Mouse (Mus musculus): ENCODE measurements around the gene Gfpt2. TPM values are rescaled to one million over a fixed set of nuclear protein-coding genes. Genes with fewer than 3 reads are reported as not detected.

Gene Gfpt2
- polyA plus RNA-seq, 1 experiment: 4.4 TPM

- 96% methylated on average over 5 of the region's 5 CpGs for WGBS
- Histone ChIP-seq H3K36me3 (ENCODE audit: control insufficient read depth, insufficient read depth, low read length) (no peaks in the 10 kb centered on the region), H3K4me3 (ENCODE audit: control insufficient read depth, insufficient read depth, low read length) (no peak overlapping the region), H3K4me1 (replicated peaks; ENCODE audit: control insufficient read depth, insufficient read depth, low read length) (peaks cover 6% of the 10 kb centered on the region), H3K27ac (ENCODE audit: control insufficient read depth, insufficient read depth, low read length) (no peak overlapping the region), H3K27me3 (ENCODE audit: control insufficient read depth, insufficient read depth, low read length) (no peaks in the 10 kb centered on the region)
- no peak for DNase-seq
- TF ChIP-seq CTCF (IDR thresholded peaks at IDR 0.05; ENCODE audit: borderline replicate concordance, control insufficient read depth, extremely low read depth, insufficient read depth, low read length, poor library complexity) (no peak), POLR2A (IDR thresholded peaks at IDR 0.05; ENCODE audit: control insufficient read depth, extremely low read depth, insufficient read depth, low read length, poor library complexity) (no peak)
These were observed 39.0 kb downstream of the Gfpt2 start for GRCm38 (mm10) chr11:49832962-49833361.

GRCm38 (mm10) chr11:49834248-49834647 lies 40.3 kb downstream of the Gfpt2 start:
- H3K27me3 ChIP-seq (ENCODE audit: control insufficient read depth, insufficient read depth, low read length): no peaks in the 10 kb centered on the region
- no peak overlapping the region for H3K4me3 ChIP-seq (ENCODE audit: control insufficient read depth, insufficient read depth, low read length)
- peaks cover 11% of the 10 kb centered on the region for H3K4me1 ChIP-seq (replicated peaks; ENCODE audit: control insufficient read depth, insufficient read depth, low read length)
- H3K27ac ChIP-seq (ENCODE audit: control insufficient read depth, insufficient read depth, low read length): no peak overlapping the region
- H3K36me3 ChIP-seq (ENCODE audit: control insufficient read depth, insufficient read depth, low read length): no peaks in the 10 kb centered on the region
- DNase-seq: no peak
- WGBS: 96% methylated on average over 6 of the region's 6 CpGs
- TF ChIP-seq POLR2A (IDR thresholded peaks at IDR 0.05; ENCODE audit: control insufficient read depth, extremely low read depth, insufficient read depth, low read length, poor library complexity) (no peak), CTCF (IDR thresholded peaks at IDR 0.05; ENCODE audit: borderline replicate concordance, control insufficient read depth, extremely low read depth, insufficient read depth, low read length, poor library complexity) (no peak)

- no peaks in the 10 kb centered on the region for H3K36me3 ChIP-seq (ENCODE audit: control insufficient read depth, insufficient read depth, low read length)
- TF ChIP-seq POLR2A (IDR thresholded peaks at IDR 0.05; ENCODE audit: control insufficient read depth, extremely low read depth, insufficient read depth, low read length, poor library complexity) (no peak), CTCF (IDR thresholded peaks at IDR 0.05; ENCODE audit: borderline replicate concordance, control insufficient read depth, extremely low read depth, insufficient read depth, low read length, poor library complexity) (no peak)
- peaks cover 11% of the 10 kb centered on the region for H3K4me1 ChIP-seq (replicated peaks; ENCODE audit: control insufficient read depth, insufficient read depth, low read length)
- DNase-seq: no peak
- H3K27me3 ChIP-seq (ENCODE audit: control insufficient read depth, insufficient read depth, low read length): no peaks in the 10 kb centered on the region
- 96% methylated on average over 11 of the region's 11 CpGs for WGBS
- H3K27ac ChIP-seq (ENCODE audit: control insufficient read depth, insufficient read depth, low read length): no peak overlapping the region
- H3K4me3 ChIP-seq (ENCODE audit: control insufficient read depth, insufficient read depth, low read length): no peak overlapping the region
These were observed 41.4 kb downstream of the Gfpt2 start for GRCm38 (mm10) chr11:49835257-49835956.

GRCm38 (mm10) chr11:49837717-49838407 lies 43.9 kb downstream of the Gfpt2 start:
- TF ChIP-seq POLR2A (IDR thresholded peaks at IDR 0.05; ENCODE audit: control insufficient read depth, extremely low read depth, insufficient read depth, low read length, poor library complexity): no peak
- DNase-seq: peak; percentile 27
- no peaks in the 10 kb centered on the region for H3K27me3 ChIP-seq (ENCODE audit: control insufficient read depth, insufficient read depth, low read length)
- H3K27ac ChIP-seq (ENCODE audit: control insufficient read depth, insufficient read depth, low read length): peak overlapping the region; percentile 85
- H3K4me3 ChIP-seq (ENCODE audit: control insufficient read depth, insufficient read depth, low read length): no peak overlapping the region
- peaks cover 14% of the 10 kb centered on the region for H3K4me1 ChIP-seq (replicated peaks; ENCODE audit: control insufficient read depth, insufficient read depth, low read length)
- no peaks in the 10 kb centered on the region for H3K36me3 ChIP-seq (ENCODE audit: control insufficient read depth, insufficient read depth, low read length)
- WGBS: 43% methylated on average over 13 of the region's 13 CpGs

- TF ChIP-seq POLR2A (IDR thresholded peaks at IDR 0.05; ENCODE audit: control insufficient read depth, extremely low read depth, insufficient read depth, low read length, poor library complexity): no peak
- H3K27me3 ChIP-seq (ENCODE audit: control insufficient read depth, insufficient read depth, low read length): no peaks in the 10 kb centered on the region
- no peak overlapping the region for H3K4me3 ChIP-seq (ENCODE audit: control insufficient read depth, insufficient read depth, low read length)
- peaks cover 14% of the 10 kb centered on the region for H3K4me1 ChIP-seq (replicated peaks; ENCODE audit: control insufficient read depth, insufficient read depth, low read length)
- no peaks in the 10 kb centered on the region for H3K36me3 ChIP-seq (ENCODE audit: control insufficient read depth, insufficient read depth, low read length)
- 97% methylated on average over 1 of the region's 1 CpGs for WGBS
- H3K27ac ChIP-seq (ENCODE audit: control insufficient read depth, insufficient read depth, low read length): no peak overlapping the region
- DNase-seq: no peak
These were observed 46.7 kb downstream of the Gfpt2 start for GRCm38 (mm10) chr11:49840666-49841065.

GRCm38 (mm10) chr11:49841886-49842285 lies 47.9 kb downstream of the Gfpt2 start:
- DNase-seq: no peak
- WGBS: 90% methylated on average over 1 of the region's 1 CpGs
- peaks cover 21% of the 10 kb centered on the region for H3K4me1 ChIP-seq (replicated peaks; ENCODE audit: control insufficient read depth, insufficient read depth, low read length)

More at GRCm38 (mm10) chr11:49841886-49842285, 47.9 kb downstream of the Gfpt2 start:
- H3K36me3 ChIP-seq (ENCODE audit: control insufficient read depth, insufficient read depth, low read length): no peaks in the 10 kb centered on the region
- no peaks in the 10 kb centered on the region for H3K27me3 ChIP-seq (ENCODE audit: control insufficient read depth, insufficient read depth, low read length)
- no peak overlapping the region for H3K4me3 ChIP-seq (ENCODE audit: control insufficient read depth, insufficient read depth, low read length)
- TF ChIP-seq POLR2A (IDR thresholded peaks at IDR 0.05; ENCODE audit: control insufficient read depth, extremely low read depth, insufficient read depth, low read length, poor library complexity) (no peak), CTCF (IDR thresholded peaks at IDR 0.05; ENCODE audit: borderline replicate concordance, control insufficient read depth, extremely low read depth, insufficient read depth, low read length, poor library complexity) (no peak)
- H3K27ac ChIP-seq (ENCODE audit: control insufficient read depth, insufficient read depth, low read length): no peak overlapping the region
